Mouse (Mus musculus): ENCODE measurements around the gene Zfp626. TPM values are rescaled to one million over a fixed set of nuclear protein-coding genes. Genes with fewer than 3 reads are reported as not detected.
"Not testable (repeated sequence)": the region's sequence is repeated elsewhere in the genome, so short reads cannot be mapped to it uniquely, and the experiment has no call there.

Gene Zfp626
- total RNA-seq (2017) = 9.0 and 10.3 TPM in 2 replicates

DNA sequence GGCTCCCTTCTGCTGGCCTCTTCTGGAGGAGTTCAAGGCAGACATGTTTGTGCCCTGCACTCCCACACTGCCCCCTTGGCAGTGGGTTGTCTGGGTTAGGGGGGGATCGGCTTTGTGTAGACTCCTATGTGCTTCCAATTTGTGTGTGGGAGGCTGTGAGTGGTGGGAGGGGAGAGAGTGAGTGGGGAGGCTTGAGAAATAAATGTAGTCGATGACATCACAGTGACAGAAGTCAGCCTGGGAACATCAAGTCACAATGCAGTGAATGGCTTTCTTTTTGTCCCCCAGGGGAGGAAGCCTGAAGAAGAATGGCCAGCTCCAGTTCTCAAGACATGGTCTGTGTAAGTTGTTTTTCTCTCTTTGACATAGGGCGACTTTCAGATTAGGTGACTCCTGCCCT is at the start of gene Zfp626:
Gene Zfp626, plus strand, starts transcription at position 301 of the 400 bp plus-strand sequence.
- ATAC-seq (replicated peaks in 1 of 2; ENCODE audit: insufficient read depth in 1 of 2, low FRiP score in 2 of 2, low TSS enrichment in 1 of 2, low read depth in 1 of 2, poor library complexity in 2 of 2, severe bottlenecking in 2 of 2) = not testable (repeated sequence)

DNA sequence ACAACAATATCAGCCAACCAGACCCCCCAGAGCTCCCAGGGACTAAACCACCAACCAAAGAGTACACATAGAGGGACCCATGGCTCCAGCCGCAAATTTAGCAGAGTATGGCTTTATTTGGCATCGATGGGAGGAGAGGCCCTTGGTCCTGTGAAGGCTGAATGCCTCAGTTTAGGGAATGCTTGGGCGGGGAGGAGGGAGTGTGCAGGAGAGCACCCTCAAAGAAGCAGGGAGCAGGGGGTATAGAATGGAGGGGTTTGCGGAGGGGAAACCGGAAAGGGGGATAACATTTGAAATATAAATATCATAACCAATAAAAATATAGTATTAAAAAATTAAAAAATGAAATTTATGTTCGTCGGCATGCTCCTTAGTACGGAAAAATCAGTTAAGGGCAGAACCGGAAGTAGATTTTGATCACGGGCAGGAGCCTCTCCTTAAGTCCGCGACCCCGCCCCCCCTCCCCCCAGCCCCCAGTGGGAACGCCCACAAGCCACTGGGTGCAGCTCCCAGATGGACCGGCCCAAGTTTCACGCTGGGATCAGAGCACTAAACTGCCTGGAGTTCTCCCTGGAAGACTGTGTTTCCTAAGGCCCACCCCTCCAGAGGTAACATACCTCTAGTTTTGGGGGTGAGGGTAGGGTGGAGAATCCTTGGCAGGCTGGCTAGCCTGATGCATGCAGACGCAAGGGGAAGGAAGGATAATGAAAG is 41.7 kb upstream of the Zfp626 start:
- no peak for ATAC-seq (replicated peaks in 1 of 2; ENCODE audit: insufficient read depth in 1 of 2, low FRiP score in 2 of 2, low TSS enrichment in 1 of 2, low read depth in 1 of 2, poor library complexity in 2 of 2, severe bottlenecking in 2 of 2)

DNA sequence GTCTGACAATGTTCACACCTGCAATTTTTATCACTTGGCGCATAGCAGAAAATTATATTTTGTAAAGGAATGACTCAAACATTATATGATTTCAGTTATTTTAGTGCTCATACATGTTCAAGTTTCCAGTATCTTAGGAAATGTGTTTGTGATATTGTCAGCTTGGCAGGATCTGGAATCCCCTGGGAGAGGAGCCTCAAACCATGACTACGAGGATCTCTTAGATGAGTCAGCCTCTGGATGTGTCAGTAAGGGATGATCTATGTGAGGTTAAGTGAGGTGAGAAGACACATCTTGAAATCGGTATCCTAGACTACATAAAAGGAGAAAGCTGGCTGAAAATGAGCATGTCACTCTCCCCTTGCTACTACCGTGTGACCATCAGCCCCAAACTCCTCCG is 17.7 kb upstream of the Zfp626 start:
- no peak for ATAC-seq (replicated peaks in 1 of 2; ENCODE audit: insufficient read depth in 1 of 2, low FRiP score in 2 of 2, low TSS enrichment in 1 of 2, low read depth in 1 of 2, poor library complexity in 2 of 2, severe bottlenecking in 2 of 2)

DNA sequence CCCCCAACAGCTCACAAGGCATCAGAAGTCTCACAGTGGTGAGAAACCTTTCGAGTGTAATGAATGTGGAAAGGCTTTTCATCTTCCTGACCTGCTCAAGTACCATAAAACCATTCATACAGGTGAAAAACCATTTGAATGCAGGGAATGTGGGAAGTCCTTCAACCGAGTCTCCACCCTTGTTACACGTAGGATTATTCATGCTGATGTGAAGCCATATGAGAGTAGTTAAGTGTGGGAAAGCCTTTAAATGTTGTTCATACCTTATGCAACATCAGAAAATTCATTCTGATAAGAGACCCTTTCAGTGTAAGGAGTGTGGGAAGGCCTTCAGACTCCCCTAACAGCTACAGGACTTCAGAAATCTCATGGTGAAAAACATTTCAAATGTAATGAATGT is 13.1 kb upstream of the Zfp626 start:
- ATAC-seq (replicated peaks in 1 of 2; ENCODE audit: insufficient read depth in 1 of 2, low FRiP score in 2 of 2, low TSS enrichment in 1 of 2, low read depth in 1 of 2, poor library complexity in 2 of 2, severe bottlenecking in 2 of 2) = not testable (repeated sequence)

DNA sequence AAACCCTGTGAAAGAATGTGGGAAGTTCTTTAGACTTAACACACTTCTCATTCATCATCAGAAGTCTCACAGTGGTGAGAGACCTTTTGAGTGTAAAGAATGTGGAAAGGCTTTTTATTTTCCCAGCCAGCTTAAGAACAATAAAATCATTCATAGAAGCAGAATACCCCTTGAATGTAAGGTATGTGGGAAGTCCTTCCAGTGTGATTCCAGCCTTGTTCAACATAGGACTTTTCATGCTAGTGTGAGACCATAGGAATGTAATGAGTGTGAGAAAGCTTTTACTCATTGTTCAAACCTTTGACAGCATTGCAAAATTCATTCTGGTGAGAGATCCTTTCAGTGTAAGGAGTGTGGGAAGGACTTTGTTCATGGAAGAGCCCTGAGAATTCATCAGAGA is 12.4 kb upstream of the Zfp626 start:
- no peak for ATAC-seq (replicated peaks in 1 of 2; ENCODE audit: insufficient read depth in 1 of 2, low FRiP score in 2 of 2, low TSS enrichment in 1 of 2, low read depth in 1 of 2, poor library complexity in 2 of 2, severe bottlenecking in 2 of 2)

DNA sequence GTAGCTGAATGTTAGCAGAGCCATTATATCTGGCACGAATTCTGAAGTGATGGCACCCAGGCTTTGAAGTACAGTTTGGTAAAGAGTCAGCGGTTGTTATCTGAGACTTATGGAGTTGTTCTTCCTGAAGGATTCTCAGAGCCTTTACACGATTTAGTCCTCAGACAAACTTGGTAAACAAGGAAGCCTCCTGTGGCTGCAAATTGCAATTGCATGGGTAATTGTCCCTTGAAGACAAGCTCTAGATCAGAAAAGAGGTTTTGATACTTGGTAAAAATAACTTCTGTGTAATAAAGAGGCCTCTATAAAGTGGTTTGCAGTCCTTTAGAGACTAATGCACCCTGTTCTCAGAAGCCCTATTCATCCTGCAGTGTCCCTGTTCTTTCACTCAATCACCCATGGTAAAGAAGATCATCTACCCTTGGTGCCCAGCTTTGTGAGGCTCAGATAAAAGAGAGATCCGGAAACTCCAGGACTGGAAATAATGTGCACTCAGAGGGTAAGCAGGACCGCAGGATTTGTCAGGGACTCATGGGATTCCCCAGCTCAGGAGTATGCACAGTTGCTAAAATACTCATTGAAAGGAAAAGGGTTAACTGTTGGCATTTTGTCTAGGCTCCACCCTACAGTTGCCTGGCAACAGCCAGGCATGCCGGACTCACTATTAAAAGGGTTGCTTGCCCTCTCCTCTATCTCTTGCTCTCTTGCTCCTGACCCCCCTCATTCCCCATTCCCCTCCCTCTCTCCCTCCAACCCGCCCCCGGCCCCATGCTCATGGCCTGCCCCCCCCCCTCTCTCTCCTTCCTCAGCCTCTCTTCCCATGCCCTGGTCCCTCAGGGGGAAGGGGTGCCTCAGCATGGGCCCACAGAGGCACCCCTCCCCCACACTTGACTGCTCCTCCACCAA is 8.8 kb upstream of the Zfp626 start:
- ATAC-seq (replicated peaks in 1 of 2; ENCODE audit: insufficient read depth in 1 of 2, low FRiP score in 2 of 2, low TSS enrichment in 1 of 2, low read depth in 1 of 2, poor library complexity in 2 of 2, severe bottlenecking in 2 of 2) = no peak

DNA sequence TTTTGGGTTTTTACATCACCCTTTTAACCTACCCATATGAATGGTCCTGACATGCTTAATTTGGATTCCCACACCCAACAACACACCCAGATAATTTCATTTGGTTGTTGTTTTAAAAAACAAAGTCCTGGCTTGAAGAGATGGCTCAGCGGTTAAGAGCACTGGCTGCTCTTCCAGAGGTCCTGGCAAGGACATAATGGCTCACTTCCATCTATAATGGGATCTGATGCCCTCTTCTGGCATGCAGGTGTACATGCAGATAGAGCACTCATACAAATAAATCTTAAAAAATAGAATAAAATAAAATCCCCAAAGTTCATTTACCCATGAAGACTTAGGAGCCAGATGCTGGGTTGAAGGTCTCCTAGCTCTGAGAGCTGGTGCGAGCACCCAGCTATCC is 5.9 kb upstream of the Zfp626 start:
- no peak for ATAC-seq (replicated peaks in 1 of 2; ENCODE audit: insufficient read depth in 1 of 2, low FRiP score in 2 of 2, low TSS enrichment in 1 of 2, low read depth in 1 of 2, poor library complexity in 2 of 2, severe bottlenecking in 2 of 2)

DNA sequence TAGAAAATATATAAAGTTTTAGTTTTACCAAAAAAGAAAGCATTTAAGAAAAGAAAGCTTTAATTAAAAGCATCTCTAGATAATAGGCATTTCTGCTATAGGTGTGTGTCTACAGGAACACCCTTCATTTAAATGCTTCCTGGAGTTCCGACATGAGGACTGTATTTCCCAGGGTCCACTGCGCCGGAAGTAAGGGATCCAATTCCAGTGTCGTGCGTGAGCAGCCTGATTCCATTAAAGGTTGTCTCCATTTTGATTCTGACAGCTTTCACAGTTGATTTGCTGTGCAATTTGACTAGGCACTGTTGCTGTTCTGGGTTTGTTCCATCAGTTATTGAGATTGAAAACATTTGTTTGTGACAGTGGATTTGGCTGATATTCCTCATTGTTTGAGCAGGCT is 4.0 kb upstream of the Zfp626 start:
- ATAC-seq (replicated peaks in 1 of 2; ENCODE audit: insufficient read depth in 1 of 2, low FRiP score in 2 of 2, low TSS enrichment in 1 of 2, low read depth in 1 of 2, poor library complexity in 2 of 2, severe bottlenecking in 2 of 2) = no peak

DNA sequence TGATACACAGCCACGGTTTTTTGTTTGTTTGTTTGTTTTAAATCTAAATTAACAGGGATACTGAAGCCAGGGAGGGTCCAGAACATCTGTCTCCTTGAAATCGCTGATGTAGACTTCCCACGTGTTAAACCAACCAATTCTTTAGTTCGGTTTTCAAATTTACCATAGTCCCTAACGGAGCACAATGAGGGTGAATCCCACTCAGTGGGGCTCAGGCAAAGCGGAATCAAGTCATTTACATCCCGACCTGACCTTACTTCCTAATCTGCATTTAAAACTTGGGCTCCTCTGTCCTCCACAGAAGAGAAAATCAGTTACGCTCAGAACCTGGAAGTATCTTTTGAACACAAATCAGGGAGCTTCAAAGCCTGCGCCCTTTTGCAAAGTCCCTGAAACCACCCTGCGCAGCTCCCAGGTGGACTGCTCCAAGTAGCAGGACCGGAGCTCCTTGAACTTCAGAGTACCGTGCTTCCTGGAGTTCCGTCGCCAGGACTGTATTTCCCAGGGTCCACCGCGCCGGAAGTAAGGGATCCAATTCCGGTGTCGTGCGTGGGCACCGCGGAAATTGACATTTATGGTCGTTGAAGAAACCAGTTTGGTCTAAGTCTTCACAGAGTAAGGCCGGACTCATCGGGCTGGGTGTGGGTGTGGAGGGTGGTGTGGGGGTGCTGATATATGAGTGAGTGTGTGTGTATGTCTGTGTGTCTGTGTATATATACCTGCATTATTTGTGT is 2.5 kb upstream of the Zfp626 start:
- peak; percentile 72 to 97 for ATAC-seq (replicated peaks in 1 of 2; ENCODE audit: insufficient read depth in 1 of 2, low FRiP score in 2 of 2, low TSS enrichment in 1 of 2, low read depth in 1 of 2, poor library complexity in 2 of 2, severe bottlenecking in 2 of 2)

DNA sequence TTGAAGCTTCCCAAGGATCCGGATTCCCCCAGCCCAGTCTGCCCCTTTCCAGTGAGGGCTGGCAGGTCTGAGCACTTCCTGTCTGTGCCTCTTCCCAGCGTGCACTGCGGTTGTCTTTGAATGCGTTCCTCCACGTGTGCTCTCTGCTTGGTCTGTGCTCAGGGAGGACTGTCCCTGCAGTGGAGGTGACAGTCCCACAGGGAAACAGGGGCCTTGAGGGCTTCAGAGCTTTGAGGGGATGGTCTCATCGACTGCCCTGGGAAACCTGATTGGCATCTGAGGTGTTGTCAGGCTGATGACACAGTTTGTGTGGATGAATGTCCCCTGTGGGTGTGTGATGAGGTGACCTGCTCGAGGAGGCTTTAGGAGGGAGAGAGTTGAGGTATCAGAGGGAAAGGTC is 309 bp downstream of the Zfp626 start:
- ATAC-seq (replicated peaks in 1 of 2; ENCODE audit: insufficient read depth in 1 of 2, low FRiP score in 2 of 2, low TSS enrichment in 1 of 2, low read depth in 1 of 2, poor library complexity in 2 of 2, severe bottlenecking in 2 of 2) = not testable (repeated sequence)

DNA sequence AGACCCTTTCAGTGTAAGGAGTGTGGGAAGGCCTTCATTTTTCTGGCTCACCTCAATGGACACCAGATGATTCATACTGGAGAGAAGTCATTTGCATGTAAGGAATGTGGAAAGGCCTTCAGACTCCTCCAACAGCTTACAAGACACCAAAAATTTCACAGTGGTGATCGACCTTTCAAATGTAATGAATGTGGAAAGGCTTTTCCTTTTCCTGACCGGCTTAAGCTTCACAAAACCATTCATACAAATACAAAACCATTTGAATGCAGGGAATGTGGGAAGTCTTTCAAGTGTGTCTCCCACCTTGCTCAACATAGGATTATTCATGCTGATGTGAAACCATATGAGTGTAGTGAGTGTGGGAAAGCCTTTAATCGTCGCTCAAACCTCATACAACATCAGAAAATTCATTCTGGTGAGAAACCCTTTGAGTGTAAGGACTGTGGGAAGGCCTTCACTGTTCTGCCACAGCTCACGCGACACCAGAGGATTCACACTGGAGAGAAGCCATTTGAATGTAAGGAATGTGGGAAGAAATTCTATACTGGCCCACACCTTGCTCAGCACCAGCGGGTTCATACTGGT is 11.6 kb downstream of the Zfp626 start:
- no peak for ATAC-seq (replicated peaks in 1 of 2; ENCODE audit: insufficient read depth in 1 of 2, low FRiP score in 2 of 2, low TSS enrichment in 1 of 2, low read depth in 1 of 2, poor library complexity in 2 of 2, severe bottlenecking in 2 of 2)

DNA sequence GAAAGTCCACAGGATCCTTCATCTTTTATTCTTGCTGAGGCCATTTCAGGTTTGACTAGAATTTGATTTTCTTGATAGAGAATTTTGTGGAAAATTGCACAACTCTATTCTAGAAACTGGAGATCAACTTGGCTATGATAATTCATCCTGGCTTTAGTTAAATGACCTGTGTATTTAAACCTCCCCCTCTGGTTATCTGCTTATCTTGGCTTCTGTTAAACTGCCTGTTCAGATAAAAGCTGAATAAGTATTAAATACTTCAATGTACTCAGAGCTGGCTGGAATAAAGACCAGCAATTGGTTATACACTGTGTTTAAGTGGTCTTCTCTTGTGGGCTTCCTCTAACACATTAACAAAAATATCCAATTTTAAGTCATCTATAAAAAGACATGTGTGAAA is 15.6 kb downstream of the Zfp626 start:
- no peak for ATAC-seq (replicated peaks in 1 of 2; ENCODE audit: insufficient read depth in 1 of 2, low FRiP score in 2 of 2, low TSS enrichment in 1 of 2, low read depth in 1 of 2, poor library complexity in 2 of 2, severe bottlenecking in 2 of 2)

DNA sequence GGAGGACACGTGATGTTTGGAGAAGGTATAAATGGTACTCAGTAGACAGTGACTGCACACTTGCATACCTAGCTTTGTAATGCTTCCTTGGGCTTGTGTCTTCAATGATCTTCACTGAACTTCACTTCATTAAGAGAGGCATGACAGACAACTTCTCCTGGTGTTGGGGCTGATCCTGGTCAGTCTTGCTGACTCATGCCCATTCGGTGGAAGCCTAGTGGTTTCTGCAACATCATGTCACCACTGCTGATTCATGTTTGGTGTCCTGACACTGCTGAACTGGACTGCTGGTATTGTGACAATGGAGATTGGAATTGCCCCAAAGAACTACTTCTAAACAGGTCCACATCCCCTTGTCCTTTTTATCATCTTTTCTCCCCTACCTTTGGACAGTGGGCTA is 27.1 kb downstream of the Zfp626 start:
- ATAC-seq (replicated peaks in 1 of 2; ENCODE audit: insufficient read depth in 1 of 2, low FRiP score in 2 of 2, low TSS enrichment in 1 of 2, low read depth in 1 of 2, poor library complexity in 2 of 2, severe bottlenecking in 2 of 2) = no peak

DNA sequence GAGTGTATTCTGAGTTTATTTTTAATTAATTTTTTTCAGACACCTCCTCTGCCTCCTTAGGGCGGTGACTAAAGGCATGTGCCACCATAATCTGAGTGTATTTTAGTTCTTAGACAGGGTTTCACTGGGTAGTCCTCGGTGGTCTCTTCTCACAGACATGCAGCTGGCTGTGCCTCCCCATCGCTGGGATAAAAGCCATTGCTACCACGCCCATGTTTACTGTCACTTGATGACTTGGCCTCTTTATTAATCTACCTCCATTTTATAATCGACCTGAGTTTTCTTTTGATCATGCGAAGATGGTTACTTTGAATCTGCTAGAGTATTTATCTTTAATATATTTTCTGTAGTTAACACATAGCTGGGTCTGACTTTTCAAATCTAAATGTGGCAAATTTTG is 30.9 kb downstream of the Zfp626 start:
- ATAC-seq (replicated peaks in 1 of 2; ENCODE audit: insufficient read depth in 1 of 2, low FRiP score in 2 of 2, low TSS enrichment in 1 of 2, low read depth in 1 of 2, poor library complexity in 2 of 2, severe bottlenecking in 2 of 2) = 0 out of 4 replicates have a peak, but pooled peaks of 1 of the 2 experiments have one; percentile 14

DNA sequence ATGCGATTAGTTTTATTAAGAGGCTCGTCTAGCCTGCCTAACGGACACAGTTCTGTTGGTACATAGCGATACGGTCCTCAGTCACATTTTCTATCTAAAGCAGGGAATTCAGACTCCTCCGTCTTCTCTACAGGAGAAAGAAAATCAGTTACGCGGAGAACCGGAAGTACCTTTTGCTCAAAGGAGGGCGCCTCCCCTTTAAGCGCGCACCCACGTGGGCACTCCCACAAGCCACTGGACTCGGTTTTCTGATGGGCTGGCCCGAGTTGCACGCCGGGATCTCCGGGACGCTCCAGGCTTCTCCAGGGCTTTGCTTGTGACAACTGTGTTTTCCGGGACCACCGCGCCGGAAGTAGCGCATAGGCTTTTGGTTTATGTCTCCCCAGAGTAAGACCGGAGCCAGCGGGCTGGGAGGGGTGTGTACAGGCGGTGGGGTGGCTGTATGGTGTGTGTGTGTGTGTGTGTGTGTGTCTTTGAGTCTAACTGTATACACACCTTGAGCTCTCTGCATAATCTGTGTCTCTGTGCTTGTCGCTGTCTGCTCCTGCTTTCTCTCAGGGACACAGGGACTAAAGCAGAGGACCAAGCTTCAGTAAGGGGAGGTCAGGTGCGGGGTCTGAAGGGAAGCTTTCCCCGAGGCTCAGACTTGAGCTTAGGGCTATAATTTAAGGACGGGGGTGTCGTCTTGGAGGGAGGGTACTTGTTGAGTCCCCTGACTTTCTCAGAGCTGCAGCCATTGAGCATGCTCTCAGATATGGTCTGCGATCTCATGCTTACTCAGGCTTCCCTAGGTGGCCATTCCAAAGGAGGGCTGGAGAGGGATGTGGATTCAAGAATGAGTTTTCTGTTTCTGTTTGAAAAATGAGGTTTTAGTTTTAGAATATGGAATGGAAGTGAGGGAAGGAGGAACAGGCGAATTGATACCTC is 31.6 kb downstream of the Zfp626 start, which contains the start of gene Zfp59:
Gene Zfp59, plus strand, starts transcription at position 285 of the 927 bp plus-strand sequence.
- peak; percentile 94 to 96 for ATAC-seq (replicated peaks in 1 of 2; ENCODE audit: insufficient read depth in 1 of 2, low FRiP score in 2 of 2, low TSS enrichment in 1 of 2, low read depth in 1 of 2, poor library complexity in 2 of 2, severe bottlenecking in 2 of 2)

DNA sequence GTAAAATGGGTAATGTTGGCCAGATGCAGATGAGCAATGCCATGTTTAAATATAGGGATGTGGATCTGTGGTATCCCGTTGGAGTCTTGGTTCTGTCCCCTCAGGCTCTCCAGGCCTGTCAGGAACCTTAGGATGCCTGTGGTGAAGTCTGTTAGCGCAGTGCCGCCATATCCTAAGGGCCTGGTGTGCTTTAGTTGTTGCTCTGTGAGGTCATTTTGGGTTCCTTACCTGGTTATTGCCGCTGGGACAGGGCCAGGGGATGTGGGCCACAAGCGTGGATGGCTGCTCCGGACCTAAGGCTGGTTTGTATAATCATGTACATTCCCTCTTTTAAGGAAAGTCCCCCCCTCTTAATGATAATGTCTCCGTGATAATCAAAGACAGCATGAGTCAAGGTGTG is 32.6 kb downstream of the Zfp626 start:
- ATAC-seq (replicated peaks in 1 of 2; ENCODE audit: insufficient read depth in 1 of 2, low FRiP score in 2 of 2, low TSS enrichment in 1 of 2, low read depth in 1 of 2, poor library complexity in 2 of 2, severe bottlenecking in 2 of 2) = no peak

DNA sequence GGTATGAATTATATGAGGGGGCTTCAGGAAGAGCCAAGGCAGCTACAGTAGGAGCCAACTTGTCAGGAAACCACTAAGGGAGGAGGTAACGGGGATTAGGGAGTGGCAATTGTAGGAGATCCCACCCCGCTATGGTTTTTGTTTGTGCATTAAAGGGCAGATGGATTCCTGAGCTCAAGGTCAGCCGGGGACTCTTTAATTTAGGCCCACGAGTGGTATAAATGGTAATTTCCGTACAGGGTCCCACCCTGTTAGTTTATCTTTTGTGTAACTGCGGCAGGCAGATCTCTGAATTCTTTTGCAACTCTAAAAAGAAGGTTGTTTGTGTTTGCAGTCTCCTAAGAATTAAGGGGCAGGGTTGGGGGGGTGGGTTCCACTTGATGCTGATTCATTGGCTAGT is 33.1 kb downstream of the Zfp626 start:
- ATAC-seq (replicated peaks in 1 of 2; ENCODE audit: insufficient read depth in 1 of 2, low FRiP score in 2 of 2, low TSS enrichment in 1 of 2, low read depth in 1 of 2, poor library complexity in 2 of 2, severe bottlenecking in 2 of 2) = no peak
